ENCODE assay signal across 18 mouse cellular contexts in genomic region chr7:19169506-19169905, GRCm38 (mm10). TPM values are rescaled to one million over a fixed set of nuclear protein-coding genes. Genes with fewer than 3 reads are reported as not detected.
DNase-seq lines count a peak whose midpoint lies in the region; ATAC-seq and TF ChIP-seq lines count a peak whose summit lies in the region.
"Had no signal": no experiment of that assay in that cellular context is flagged by ENCODE, and none has a peak within 500 bp of the region (broad histone marks: within the 10 kb centered on the region; RNA-seq: fewer than 3 reads in every experiment).

No protein-coding gene starts in this region.

- peak overlapping the region; percentile 74; the same call in 1 of the 2 replicates for H3K27ac ChIP-seq in gastrocnemius, adult 2 months
- H3K27ac ChIP-seq in intestine, embryonic 14.5 days (ENCODE audit: low read depth), result peak overlapping the region; percentile 59
- no peak overlapping the region for H3K27ac ChIP-seq in intestine, postnatal 0 days (ENCODE audit: low read depth, low read length)
- 0 out of 2 replicates have a peak overlapping the region, but pooled peaks have one; percentile 2 for H3K27ac ChIP-seq in stomach, embryonic 16.5 days (ENCODE audit: low read length)
- H3K27ac ChIP-seq in stomach, postnatal 0 days (replicated peaks), result no peak overlapping the region
- H3K27ac ChIP-seq: hindbrain, embryonic 12.5 days had no signal

- no peak overlapping the region for H3K4me2 ChIP-seq in intestine, embryonic 14.5 days (ENCODE audit: low read length)
- H3K4me2 ChIP-seq in intestine, postnatal 0 days (replicated peaks; ENCODE audit: low read depth), result no peak overlapping the region
- no peak overlapping the region for H3K4me2 ChIP-seq in stomach, embryonic 16.5 days (ENCODE audit: low read depth, low read length)
- no peak overlapping the region for H3K4me2 ChIP-seq in stomach, postnatal 0 days (replicated peaks; ENCODE audit: low read depth)
- H3K4me2 ChIP-seq: hindbrain, embryonic 12.5 days; liver, embryonic 12.5 days had no signal

- DNase-seq in gastrocnemius, adult 2 months, result no peak
- no peak for DNase-seq in gastrocnemius, adult 18-20 months (ENCODE audit: low spot score)
- no peak for DNase-seq in intestine, embryonic 14.5 days (ENCODE audit: low spot score)
- no peak for DNase-seq in stomach, postnatal 0 days (ENCODE audit: low spot score)
- no peak for DNase-seq in frontal cortex, postnatal 10 days (ENCODE audit: low spot score in 2 of 2)
- DNase-seq in right cerebral cortex, postnatal 36 days (ENCODE audit: low spot score in 2 of 2), result no peak
- DNase-seq: adrenal gland, postnatal 14 days; cerebellum, adult 9-11 months; gastrocnemius, postnatal 10 days; kidney, adult 8-10 months; lung, postnatal 36 days; thymus, adult 2 months had no signal

- intact Hi-C loops in gastrocnemius, adult 2 months (cut with DNase I), result no loop called here

- peaks cover 29% of the 10 kb centered on the region for H3K4me1 ChIP-seq in intestine, embryonic 14.5 days (replicated peaks; ENCODE audit: control insufficient read depth, insufficient read depth, low read length)
- peaks cover 3% of the 10 kb centered on the region; the same call in 1 of the 2 replicates for H3K4me1 ChIP-seq in intestine, postnatal 0 days (replicated peaks; ENCODE audit: control insufficient read depth, insufficient read depth, low read length)
- H3K4me1 ChIP-seq in stomach, embryonic 16.5 days (ENCODE audit: control insufficient read depth, insufficient read depth, low read length), result peaks cover 28% of the 10 kb centered on the region
- H3K4me1 ChIP-seq in stomach, postnatal 0 days (replicated peaks; ENCODE audit: control insufficient read depth, insufficient read depth), result no peaks in the 10 kb centered on the region

- H3K4me3 ChIP-seq in gastrocnemius, adult 2 months, result no peak overlapping the region
- no peak overlapping the region for H3K4me3 ChIP-seq in intestine, embryonic 14.5 days (ENCODE audit: low read depth, low read length)
- no peak overlapping the region for H3K4me3 ChIP-seq in intestine, postnatal 0 days (ENCODE audit: low read depth, low read length)
- no peak overlapping the region for H3K4me3 ChIP-seq in stomach, embryonic 16.5 days (replicated peaks; ENCODE audit: low read length)
- H3K4me3 ChIP-seq in stomach, postnatal 0 days (ENCODE audit: low read depth, low read length), result no peak overlapping the region
- H3K4me3 ChIP-seq: erythroblast, embryonic 14.5 days; hindbrain, embryonic 12.5 days; liver, embryonic 12.5 days had no signal

- 59% methylated on average over 10 of the region's 10 CpGs for WGBS in intestine, embryonic 14.5 days
- 64% methylated on average over 10 of the region's 10 CpGs for WGBS in intestine, postnatal 0 days
- WGBS in stomach, embryonic 16.5 days, result 59% methylated on average over 10 of the region's 10 CpGs
- WGBS in stomach, postnatal 0 days, result 53% methylated on average over 10 of the region's 10 CpGs

- H3K9ac ChIP-seq in intestine, embryonic 14.5 days (ENCODE audit: low read length), result no peak overlapping the region
- no peak overlapping the region for H3K9ac ChIP-seq in intestine, postnatal 0 days (ENCODE audit: low read depth, low read length)
- H3K9ac ChIP-seq in stomach, embryonic 16.5 days (ENCODE audit: low read length), result no peak overlapping the region
- H3K9ac ChIP-seq in stomach, postnatal 0 days (ENCODE audit: low read length), result no peak overlapping the region
- H3K9ac ChIP-seq: hindbrain, embryonic 12.5 days; liver, embryonic 12.5 days had no signal

- H3K27me3 ChIP-seq in intestine, embryonic 14.5 days (replicated peaks; ENCODE audit: control insufficient read depth, insufficient read depth, low read length), result peaks cover 8% of the 10 kb centered on the region; the same call in 1 of the 2 replicates
- no peaks in the 10 kb centered on the region; the same call in 1 of the 2 replicates for H3K27me3 ChIP-seq in intestine, postnatal 0 days (replicated peaks; ENCODE audit: control insufficient read depth, insufficient read depth, low read length)
- H3K27me3 ChIP-seq in stomach, embryonic 16.5 days (ENCODE audit: control insufficient read depth, insufficient read depth, low read length), result no peaks in the 10 kb centered on the region; the same call in 1 of the 2 replicates
- no peaks in the 10 kb centered on the region for H3K27me3 ChIP-seq in stomach, postnatal 0 days (ENCODE audit: control insufficient read depth, insufficient read depth, low read length)

- no peaks in the 10 kb centered on the region for H3K36me3 ChIP-seq in intestine, embryonic 14.5 days (ENCODE audit: control insufficient read depth, insufficient read depth, low read length)
- H3K36me3 ChIP-seq in intestine, postnatal 0 days (ENCODE audit: control insufficient read depth, insufficient read depth), result no peaks in the 10 kb centered on the region
- no peaks in the 10 kb centered on the region for H3K36me3 ChIP-seq in stomach, embryonic 16.5 days (ENCODE audit: control insufficient read depth, insufficient read depth, low read length)
- no peaks in the 10 kb centered on the region for H3K36me3 ChIP-seq in stomach, postnatal 0 days (ENCODE audit: control insufficient read depth, insufficient read depth, low read length)
- H3K36me3 ChIP-seq: hindbrain, embryonic 12.5 days; liver, embryonic 12.5 days had no signal

- ATAC-seq in intestine, embryonic 14.5 days (replicated peaks; ENCODE audit: low FRiP score, low TSS enrichment, low read depth), result no peak
- ATAC-seq in intestine, postnatal 0 days, result no peak
- ATAC-seq in stomach, embryonic 16.5 days (ENCODE audit: insufficient read depth, low FRiP score), result no peak
- no peak for ATAC-seq in stomach, postnatal 0 days (ENCODE audit: low FRiP score, low TSS enrichment)
- ATAC-seq: liver, embryonic 12.5 days had no signal

- no peak for TF ChIP-seq CTCF in gastrocnemius, adult 2 months (IDR thresholded peaks at IDR 0.05)
- no peak for TF ChIP-seq CTCF in intestine, postnatal 0 days (IDR thresholded peaks at IDR 0.05; ENCODE audit: low read depth)
- TF ChIP-seq CTCF in stomach, postnatal 0 days (IDR thresholded peaks at IDR 0.05; ENCODE audit: low read depth), result no peak

- H3K9me3 ChIP-seq in intestine, embryonic 14.5 days (ENCODE audit: control insufficient read depth, low read length), result no peaks in the 10 kb centered on the region
- no peaks in the 10 kb centered on the region for H3K9me3 ChIP-seq in intestine, postnatal 0 days (ENCODE audit: control insufficient read depth)
- no peaks in the 10 kb centered on the region for H3K9me3 ChIP-seq in stomach, embryonic 16.5 days (replicated peaks; ENCODE audit: control insufficient read depth, low read length)
- H3K9me3 ChIP-seq in stomach, postnatal 0 days (ENCODE audit: control insufficient read depth, low read length), result no peaks in the 10 kb centered on the region
- H3K9me3 ChIP-seq: hindbrain, embryonic 12.5 days; liver, embryonic 12.5 days had no signal

- TF ChIP-seq EP300 in stomach, postnatal 0 days (optimal IDR thresholded peaks at IDR 0.05), result no peak

RNA-seq across cellular contexts. Expression of gene Gipr, which starts 3.6 kb away (rescaled TPM):
- total RNA-seq in gastrocnemius, adult 2 months (2021), result not detected
- not detected for total RNA-seq in gastrocnemius, adult 18-20 months (2021)
- 2.2 and 2.7 TPM in 2 replicates for polyA plus RNA-seq in intestine, embryonic 14.5 days (2014; fragmentation: Nextera tagmentation; extraction: Ambion mirVana)
- polyA plus RNA-seq in intestine, postnatal 0 days (2015; fragmentation: Nextera tagmentation; extraction: Ambion mirVana), result 0.48 and 0.67 TPM in 2 replicates
- polyA plus RNA-seq in stomach, embryonic 16.5 days (2015; fragmentation: Nextera tagmentation; extraction: Ambion mirVana), result 1.6 and 2.4 TPM in 2 replicates
- polyA plus RNA-seq in stomach, postnatal 0 days (2015; fragmentation: Nextera tagmentation; extraction: Ambion mirVana), result 0.22 and 0.27 TPM in 2 replicates
- total RNA-seq: neutrophil, adult 5-6 weeks had no signal
- polyA plus RNA-seq: erythroblast, embryonic 14.5 days had no signal

RNA-seq across cellular contexts. Expression of gene Eml2, which starts 6.7 kb away (rescaled TPM):
- total RNA-seq in gastrocnemius, adult 2 months (2021), result 10 to 100 TPM in 1 of 2 experiments, 1 to 10 TPM in 1; 9.5 to 10.5 TPM
- 10 to 100 TPM; 13.9 to 15.0 TPM for total RNA-seq in gastrocnemius, adult 18-20 months (2021)
- 1.9 and 2.9 TPM in 2 replicates for polyA plus RNA-seq in intestine, embryonic 14.5 days (2014; fragmentation: Nextera tagmentation; extraction: Ambion mirVana)
- polyA plus RNA-seq in intestine, postnatal 0 days (2015; fragmentation: Nextera tagmentation; extraction: Ambion mirVana), result 5.0 and 5.1 TPM in 2 replicates
- polyA plus RNA-seq in stomach, embryonic 16.5 days (2015; fragmentation: Nextera tagmentation; extraction: Ambion mirVana), result 10.9 and 11.4 TPM in 2 replicates
- 8.4 and 8.8 TPM in 2 replicates for polyA plus RNA-seq in stomach, postnatal 0 days (2015; fragmentation: Nextera tagmentation; extraction: Ambion mirVana)

RNA-seq across cellular contexts. Expression of gene Snrpd2, which starts 20.0 kb away (rescaled TPM):
- total RNA-seq in gastrocnemius, adult 2 months (2021), result 10 to 100 TPM; 49.7 to 58.0 TPM
- total RNA-seq in gastrocnemius, adult 18-20 months (2021), result 10 to 100 TPM; 50.5 to 55.4 TPM
- polyA plus RNA-seq in intestine, embryonic 14.5 days (2014; fragmentation: Nextera tagmentation; extraction: Ambion mirVana), result 166 and 167 TPM in 2 replicates
- 66.3 and 69.6 TPM in 2 replicates for polyA plus RNA-seq in intestine, postnatal 0 days (2015; fragmentation: Nextera tagmentation; extraction: Ambion mirVana)
- 123 and 136 TPM in 2 replicates for polyA plus RNA-seq in stomach, embryonic 16.5 days (2015; fragmentation: Nextera tagmentation; extraction: Ambion mirVana)
- 96.9 and 103 TPM in 2 replicates for polyA plus RNA-seq in stomach, postnatal 0 days (2015; fragmentation: Nextera tagmentation; extraction: Ambion mirVana)

RNA-seq across cellular contexts. Expression of gene Qpctl, which starts 20.4 kb away (rescaled TPM):
- total RNA-seq in gastrocnemius, adult 2 months (2021), result 1 to 10 TPM; 2.0 TPM
- 1 to 10 TPM; 1.9 to 2.0 TPM for total RNA-seq in gastrocnemius, adult 18-20 months (2021)
- 10.1 and 11.0 TPM in 2 replicates for polyA plus RNA-seq in intestine, embryonic 14.5 days (2014; fragmentation: Nextera tagmentation; extraction: Ambion mirVana)
- 7.3 and 8.1 TPM in 2 replicates for polyA plus RNA-seq in intestine, postnatal 0 days (2015; fragmentation: Nextera tagmentation; extraction: Ambion mirVana)
- polyA plus RNA-seq in stomach, embryonic 16.5 days (2015; fragmentation: Nextera tagmentation; extraction: Ambion mirVana), result 14.1 and 14.8 TPM in 2 replicates
- 11.3 and 11.8 TPM in 2 replicates for polyA plus RNA-seq in stomach, postnatal 0 days (2015; fragmentation: Nextera tagmentation; extraction: Ambion mirVana)

RNA-seq across cellular contexts. Expression of gene Gpr4, which starts 42.8 kb away (rescaled TPM):
- 1 to 10 TPM; 1.9 to 2.9 TPM for total RNA-seq in gastrocnemius, adult 2 months (2021)
- 1 to 10 TPM; 1.3 to 3.3 TPM for total RNA-seq in gastrocnemius, adult 18-20 months (2021)
- polyA plus RNA-seq in intestine, embryonic 14.5 days (2014; fragmentation: Nextera tagmentation; extraction: Ambion mirVana), result 1.2 and 1.5 TPM in 2 replicates
- 1.3 and 1.6 TPM in 2 replicates for polyA plus RNA-seq in intestine, postnatal 0 days (2015; fragmentation: Nextera tagmentation; extraction: Ambion mirVana)
- polyA plus RNA-seq in stomach, embryonic 16.5 days (2015; fragmentation: Nextera tagmentation; extraction: Ambion mirVana), result 1.4 and 1.7 TPM in 2 replicates
- 0.85 and 1.3 TPM in 2 replicates for polyA plus RNA-seq in stomach, postnatal 0 days (2015; fragmentation: Nextera tagmentation; extraction: Ambion mirVana)
- total RNA-seq: neutrophil, adult 5-6 weeks had no signal
- polyA plus RNA-seq: erythroblast, embryonic 14.5 days had no signal

Comparison
In these comparisons a context has a peak if more than half of its experiments do, and no peak if none do; other contexts are left out.
1. H3K27ac ChIP-seq: peak in gastrocnemius, adult 2 months (single experiment), intestine, embryonic 14.5 days (single experiment) and stomach, embryonic 16.5 days (single experiment); none in intestine, postnatal 0 days (single experiment) and stomach, postnatal 0 days (single experiment).